Mouse (Mus musculus): Measurements from ENCODE around the gene Tmem212. TPM values are rescaled to one million over a fixed set of nuclear protein-coding genes. Genes with fewer than 3 reads are reported as not detected.

The Tmem212 gene
- polyA plus RNA-seq, 1 experiment from 2014 or later, result not detected

GRCm38 (mm10) chr3:27828755-27829154 is 67.4 kb downstream of the Tmem212 start:
- ATAC-seq (ENCODE audit: insufficient number of reproducible peaks, low FRiP score, low TSS enrichment, low read depth), result no peak
- 38% methylated on average over 3 of the region's 3 CpGs for WGBS
- Histone ChIP-seq H3K4me2 (no peak overlapping the region), H3K27ac (no peak overlapping the region), H3K4me3 (no peak overlapping the region), H3K27me3 (no peaks in the 10 kb centered on the region), H3K9ac (no peak overlapping the region), H3K4me1 (peaks cover 7% of the 10 kb centered on the region; the same call in 1 of the 2 replicates), H3K9me3 (no peaks in the 10 kb centered on the region), H3K36me3 (no peaks in the 10 kb centered on the region)

DNA sequence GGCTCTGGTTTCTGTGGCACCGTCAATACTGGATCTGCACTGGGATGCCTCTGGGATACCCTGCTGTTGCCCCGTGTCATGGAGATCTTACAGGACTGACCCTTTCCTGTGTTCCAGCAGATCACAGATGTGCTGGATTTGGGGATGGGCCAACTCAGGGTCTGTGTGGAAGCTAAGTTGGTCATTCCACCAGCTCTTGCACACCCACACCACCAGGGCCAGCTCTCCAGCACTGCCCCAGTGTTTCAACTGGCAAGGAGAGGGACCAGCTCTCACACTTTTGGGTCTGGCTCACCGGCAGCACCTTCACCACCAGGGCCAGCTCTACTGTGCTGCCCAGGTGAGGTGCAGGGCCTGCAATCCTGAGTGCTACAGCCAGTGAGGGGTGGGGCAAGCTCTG is 68.9 kb downstream of the Tmem212 start:
- no peak overlapping the region for H3K4me2 ChIP-seq
- no peak overlapping the region for H3K27ac ChIP-seq
- H3K27me3 ChIP-seq, result no peaks in the 10 kb centered on the region
- H3K4me1 ChIP-seq, result peaks cover 7% of the 10 kb centered on the region; the same call in 1 of the 2 replicates
- no peaks in the 10 kb centered on the region for H3K9me3 ChIP-seq
- H3K4me3 ChIP-seq, result no peak overlapping the region
- no peak for ATAC-seq (ENCODE audit: insufficient number of reproducible peaks, low FRiP score, low TSS enrichment, low read depth)
- no peaks in the 10 kb centered on the region for H3K36me3 ChIP-seq
- no peak overlapping the region for H3K9ac ChIP-seq
- 57% methylated on average over 3 of the region's 3 CpGs for WGBS

GRCm38 (mm10) chr3:27825985-27826384 is 70.2 kb downstream of the Tmem212 start:
- Histone ChIP-seq H3K4me2 (no peak overlapping the region), H3K9ac (no peak overlapping the region), H3K4me1 (peaks cover 7% of the 10 kb centered on the region; the same call in 1 of the 2 replicates), H3K27ac (no peak overlapping the region), H3K36me3 (no peaks in the 10 kb centered on the region), H3K9me3 (no peaks in the 10 kb centered on the region), H3K27me3 (no peaks in the 10 kb centered on the region), H3K4me3 (no peak overlapping the region)
- WGBS, result 65% methylated on average over 4 of the region's 4 CpGs
- ATAC-seq (ENCODE audit: insufficient number of reproducible peaks, low FRiP score, low TSS enrichment, low read depth), result no peak

Other genes with a start within 250 kb of the Tmem212 start
- gene Fndc3b, start 185.1 kb downstream of the Tmem212 start, polyA plus RNA-seq (2015; fragmentation: Nextera tagmentation; extraction: Ambion mirVana), result 35.4 and 39.5 TPM in 2 replicates
- gene Pld1, start 42.3 kb upstream of the Tmem212 start, polyA plus RNA-seq (2015; fragmentation: Nextera tagmentation; extraction: Ambion mirVana), result 7.5 and 8.9 TPM in 2 replicates

Measured in limb, embryonic 15.5 days (tissue).